Mouse (Mus musculus) CD4-positive naive resting alpha-beta T cell, adult 76 days (primary cell): ENCODE results near the gene Wdr12. TPM values are rescaled to one million over a fixed set of nuclear protein-coding genes. Genes with fewer than 3 reads are reported as not detected.

Source experiments
- total RNA-seq: library from RNA; stranded (reverse); gene quantifications from one replicate; pipeline ENCODE4 v1.2.4, GENCODE M21; 2023

Wdr12 gene
- 20.3 TPM for total RNA-seq

GRCm38 (mm10) chr1:60098024-60098781 lies at the start of gene Wdr12, which contains the start of gene Carf:
Gene Wdr12 (minus strand): TSS chr1:60098645.
Gene Carf (plus strand): TSS chr1:60098247.

GRCm38 (mm10) chr1:60042796-60043469 lies 55.5 kb downstream of the Wdr12 start, which contains the start of gene Ica1l:
Gene Ica1l (minus strand): TSS chr1:60043184.

Other genes starting within 250 kb of the Wdr12 start
- 75.9 TPM for gene Fam117b, start 185.6 kb downstream of the Wdr12 start, total RNA-seq
- gene Ica1l, start 55.5 kb downstream of the Wdr12 start, total RNA-seq, result 2.5 TPM
- gene Carf, start 398 bp downstream of the Wdr12 start, total RNA-seq, result 11.7 TPM
- 28.5 TPM for gene Nbeal1, start 82.0 kb upstream of the Wdr12 start, total RNA-seq
- gene Cyp20a1, start 244.7 kb upstream of the Wdr12 start, total RNA-seq, result 6.1 TPM